Mouse (Mus musculus) megakaryocyte, embryonic 14.5 days (primary cell): ENCODE measurements around the gene Mknk2.

ENCODE experiments used
- FLI1 ChIP-seq: IDR thresholded peaks from 2 replicates; pipeline ENCODE4 v1.6.1; 2012; ENCODE audit warnings: low read length, inconsistent platforms, mixed read lengths
- GATA1 ChIP-seq: IDR thresholded peaks from 3 replicates; pipeline ENCODE4 v1.6.1; 2012; ENCODE audit warnings: mixed read lengths, low read length, inconsistent platforms, borderline replicate concordance

GRCm38 (mm10) chr10:80674851-80675404 lies 3.0 kb downstream of the Mknk2 start:
- TF ChIP-seq GATA1 (no peak), FLI1 (no peak)
